Mouse (Mus musculus) liver, embryonic 15.5 days (tissue): Measurements from ENCODE around the gene Col4a3. TPM values are rescaled to one million over a fixed set of nuclear protein-coding genes. Genes with fewer than 3 reads are reported as not detected.
A peak's percentile ranks its signal among the peaks of the same experiment; 100 is the strongest.

ENCODE experiments used
- ATAC-seq: fragments of 200-750 bp; cut with Nextera tagmentation; 2 replicates; pipeline ENCODE4 v1.8.0; 2017; ENCODE audit warnings: moderate number of reproducible peaks, mild to moderate bottlenecking, moderate library complexity; ENCODE audit not compliant: insufficient read depth
- H3K27ac ChIP-seq: fragments of 300-500 bp; sonication (generic); replicated peaks from 2 replicates; pipeline ENCODE4 v1.5.1; 2015; ENCODE audit warnings: mild to moderate bottlenecking, inconsistent platforms
- H3K27me3 ChIP-seq: fragments of 300-500 bp; sonication (generic); 2 replicates; pipeline ENCODE4 v1.6.1; 2015; ENCODE audit warnings: mild to moderate bottlenecking, inconsistent platforms
- H3K36me3 ChIP-seq: fragments of 300-500 bp; sonication (generic); replicated peaks from 2 replicates; pipeline ENCODE4 v1.6.1; 2015; ENCODE audit warnings: moderate library complexity, mild to moderate bottlenecking, inconsistent platforms
- H3K4me1 ChIP-seq: fragments of 300-500 bp; sonication (generic); replicated peaks from 2 replicates; pipeline ENCODE4 v1.6.1; 2015; ENCODE audit warnings: inconsistent platforms
- H3K4me2 ChIP-seq: fragments of 300-500 bp; sonication (generic); 2 replicates; pipeline ENCODE4 v1.6.1; 2015; ENCODE audit warnings: moderate library complexity, mild to moderate bottlenecking, inconsistent platforms
- H3K4me3 ChIP-seq: fragments of 300-500 bp; sonication (generic); replicated peaks from 2 replicates; pipeline ENCODE4 v1.5.1; 2015; ENCODE audit warnings: mild to moderate bottlenecking, inconsistent platforms
- H3K9ac ChIP-seq: fragments of 300-500 bp; sonication (generic); 2 replicates; pipeline ENCODE4 v1.6.1; 2015; ENCODE audit warnings: moderate library complexity, mild to moderate bottlenecking, inconsistent platforms
- H3K9me3 ChIP-seq: fragments of 300-500 bp; sonication (generic); replicated peaks from 2 replicates; pipeline ENCODE4 v1.6.1; 2016; ENCODE audit warnings: inconsistent platforms
- WGBS: fragments of 180-500 bp; shearing (Covaris S2); methylation state at CpG from one replicate; pipeline ENCODE4 v1.1.7; 2015; ENCODE audit warnings: mixed read lengths; ENCODE audit not compliant: insufficient replicate concordance; 5-methylcytosine and 5-hydroxymethylcytosine counted together
- polyA plus RNA-seq: library from polyadenylated mRNA; unstranded; fragments of >200 nt; fragmentation: Nextera tagmentation; extraction: Ambion mirVana; gene quantifications from 2 replicates; pipeline ENCODE4 v1.2.1, GENCODE M21; 2015

The Col4a3 gene
- polyA plus RNA-seq, 1 experiment from 2014 or later = 0.21 TPM

DNA sequence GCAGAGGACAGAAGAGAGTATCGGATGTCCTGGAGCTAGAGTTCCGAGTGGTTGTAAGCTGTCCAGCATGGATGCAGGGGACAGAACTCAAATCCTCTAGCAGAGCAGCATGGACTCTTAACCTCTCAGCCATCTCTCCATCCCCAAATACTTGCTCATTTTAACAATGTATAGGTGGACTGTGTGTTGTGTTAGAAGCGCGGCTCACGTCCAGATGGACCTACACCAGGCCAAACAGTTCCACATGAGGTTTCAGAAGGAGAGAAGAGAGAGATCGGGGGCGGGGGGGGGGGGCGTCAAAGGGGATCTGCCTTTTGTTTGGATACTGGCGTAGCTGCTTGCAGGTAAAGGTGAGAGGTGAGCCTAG lies 48.5 kb downstream of the Col4a3 start:
- H3K4me3 ChIP-seq = no peak overlapping the region
- H3K36me3 ChIP-seq = no peaks in the 10 kb centered on the region
- H3K4me1 ChIP-seq = peaks cover 19% of the 10 kb centered on the region
- no peaks in the 10 kb centered on the region for H3K27me3 ChIP-seq
- no peak for ATAC-seq
- H3K9me3 ChIP-seq = no peaks in the 10 kb centered on the region
- H3K27ac ChIP-seq = no peak overlapping the region
- no peak overlapping the region for H3K4me2 ChIP-seq
- no peak overlapping the region for H3K9ac ChIP-seq
- 75% methylated on average over 9 of the region's 9 CpGs for WGBS

- Histone ChIP-seq H3K36me3 (no peaks in the 10 kb centered on the region), H3K4me1 (peaks cover 23% of the 10 kb centered on the region), H3K4me3 (no peak overlapping the region), H3K27me3 (no peaks in the 10 kb centered on the region), H3K4me2 (no peak overlapping the region), H3K9ac (no peak overlapping the region), H3K9me3 (no peaks in the 10 kb centered on the region), H3K27ac (no peak overlapping the region)
- no peak for ATAC-seq
- 55% methylated on average over 4 of the region's 4 CpGs for WGBS
Measured at GRCm38 (mm10) chr1:82636321-82636720, 49.6 kb downstream of the Col4a3 start.

DNA sequence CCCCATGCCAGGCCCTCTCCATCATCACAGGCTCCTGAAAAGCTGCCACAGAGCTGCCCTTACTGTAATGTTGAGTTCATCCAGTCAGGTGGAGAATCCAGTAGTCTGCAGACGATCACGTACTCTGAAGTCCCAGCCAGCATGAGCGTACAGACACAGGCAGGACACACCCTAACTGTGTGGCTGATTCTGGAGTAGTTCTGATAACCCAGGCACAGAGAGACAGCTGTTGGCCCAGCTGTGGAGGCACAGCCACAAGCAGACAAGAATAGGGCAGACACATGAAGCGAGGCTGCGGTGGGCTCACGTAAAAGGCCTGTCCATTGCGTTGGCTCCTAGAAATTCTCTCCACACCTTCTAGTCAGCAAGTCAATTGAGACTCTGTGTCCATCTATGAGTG lies 50.7 kb downstream of the Col4a3 start:
- ATAC-seq = peak; percentile 100
- no peak overlapping the region for H3K4me3 ChIP-seq
- H3K9me3 ChIP-seq = no peaks in the 10 kb centered on the region
- H3K4me1 ChIP-seq = peaks cover 26% of the 10 kb centered on the region
- no peak overlapping the region for H3K9ac ChIP-seq
- 22% methylated on average over 7 of the region's 7 CpGs for WGBS
- H3K27me3 ChIP-seq = no peaks in the 10 kb centered on the region
- peak overlapping the region; percentile 44 for H3K4me2 ChIP-seq
- H3K36me3 ChIP-seq = no peaks in the 10 kb centered on the region
- 0 out of 2 replicates have a peak overlapping the region, but pooled peaks have one; percentile 64 for H3K27ac ChIP-seq

GRCm38 (mm10) chr1:82638428-82638827 lies 51.7 kb downstream of the Col4a3 start:
- ATAC-seq = no peak
- 76% methylated on average over 2 of the region's 2 CpGs for WGBS
- no peaks in the 10 kb centered on the region for H3K36me3 ChIP-seq

DNA sequence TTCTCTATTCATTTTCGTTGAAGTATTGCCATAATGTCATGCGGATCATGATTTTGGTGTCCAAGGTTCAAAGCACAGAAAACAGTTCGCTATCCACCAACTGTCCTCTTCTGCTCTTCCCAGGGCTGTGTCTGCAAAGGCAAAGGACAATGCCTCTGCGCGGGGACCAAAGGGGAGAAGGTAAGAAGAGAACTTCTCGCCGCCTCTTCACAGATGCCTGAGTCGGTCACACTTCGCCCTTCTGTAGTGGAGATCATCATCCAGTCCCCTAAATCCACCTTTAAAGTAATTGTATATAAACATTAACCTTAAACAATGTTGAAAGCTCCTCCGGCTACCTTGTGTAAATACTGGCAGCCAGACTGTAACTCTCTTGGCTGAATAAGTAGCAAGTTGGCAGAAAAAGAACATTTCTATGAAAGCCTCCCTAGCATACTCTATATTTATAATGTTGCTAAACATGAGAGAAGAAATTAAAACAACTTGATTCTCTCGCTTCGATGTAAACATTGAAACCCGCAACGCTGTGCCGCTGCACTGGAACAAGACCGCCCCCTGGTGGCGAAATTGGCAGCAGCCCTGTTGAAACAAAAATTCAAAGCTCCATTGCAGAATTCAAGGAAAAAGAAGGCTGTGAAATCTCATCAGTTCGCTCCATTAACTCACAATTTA lies 54.7 kb downstream of the Col4a3 start:
- H3K4me1 ChIP-seq = peaks cover 26% of the 10 kb centered on the region
- H3K36me3 ChIP-seq = no peaks in the 10 kb centered on the region
- ATAC-seq = no peak
- H3K9ac ChIP-seq = no peak overlapping the region
- no peak overlapping the region for H3K27ac ChIP-seq
- WGBS = 29% methylated on average over 18 of the region's 18 CpGs
- H3K27me3 ChIP-seq = no peaks in the 10 kb centered on the region
- no peaks in the 10 kb centered on the region for H3K9me3 ChIP-seq
- H3K4me3 ChIP-seq = peak overlapping the region; percentile 36
- H3K4me2 ChIP-seq = peak overlapping the region; percentile 60

More at GRCm38 (mm10) chr1:82638428-82638827, 51.7 kb downstream of the Col4a3 start:
- Histone ChIP-seq H3K9ac (no peak overlapping the region), H3K4me2 (no peak overlapping the region), H3K4me3 (no peak overlapping the region), H3K4me1 (peaks cover 26% of the 10 kb centered on the region), H3K27me3 (no peaks in the 10 kb centered on the region), H3K27ac (no peak overlapping the region), H3K9me3 (no peaks in the 10 kb centered on the region)

GRCm38 (mm10) chr1:82647989-82648388 lies 61.3 kb downstream of the Col4a3 start:
- peak overlapping the region; percentile 6; the same call in 1 of the 2 replicates for H3K9ac ChIP-seq
- H3K27me3 ChIP-seq = no peaks in the 10 kb centered on the region
- ATAC-seq = peak; percentile 98
- H3K36me3 ChIP-seq = no peaks in the 10 kb centered on the region
- WGBS = 19% methylated on average over 10 of the region's 10 CpGs
- H3K9me3 ChIP-seq = no peaks in the 10 kb centered on the region
- peak overlapping the region; percentile 63 for H3K4me2 ChIP-seq
- H3K4me1 ChIP-seq = peaks cover 11% of the 10 kb centered on the region
- H3K27ac ChIP-seq = peak overlapping the region; percentile 66
- peak overlapping the region; percentile 35 for H3K4me3 ChIP-seq

GRCm38 (mm10) chr1:82650868-82651267 lies 64.1 kb downstream of the Col4a3 start:
- H3K4me3 ChIP-seq = no peak overlapping the region
- H3K27me3 ChIP-seq = no peaks in the 10 kb centered on the region; the same call in 1 of the 2 replicates
- peaks cover 11% of the 10 kb centered on the region for H3K4me1 ChIP-seq
- no peaks in the 10 kb centered on the region for H3K36me3 ChIP-seq
- no peak overlapping the region for H3K9ac ChIP-seq
- no peak overlapping the region for H3K4me2 ChIP-seq
- ATAC-seq = no peak
- no peak overlapping the region for H3K27ac ChIP-seq
- WGBS = 85% methylated on average over 4 of the region's 4 CpGs
- no peaks in the 10 kb centered on the region for H3K9me3 ChIP-seq

DNA sequence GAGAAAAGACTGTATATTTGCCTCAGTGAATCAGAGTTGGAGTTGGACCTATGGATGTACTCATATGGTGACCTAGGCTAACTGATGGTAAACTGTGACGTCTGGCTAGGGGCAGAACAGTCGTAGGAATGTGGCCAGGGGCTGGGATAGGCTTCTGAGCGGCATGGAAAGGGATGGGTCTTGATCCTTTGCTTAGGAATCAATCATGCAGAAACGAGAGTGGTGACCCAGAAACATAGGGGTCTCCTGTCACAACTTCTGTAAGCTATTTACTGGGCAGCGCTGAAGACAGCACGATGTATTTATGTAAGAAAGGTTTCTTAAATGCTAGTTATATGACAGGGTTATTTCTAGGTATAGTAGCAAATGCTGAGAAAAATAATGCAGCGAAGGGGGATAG lies 67.3 kb downstream of the Col4a3 start:
- H3K4me1 ChIP-seq = no peaks in the 10 kb centered on the region
- no peaks in the 10 kb centered on the region for H3K9me3 ChIP-seq
- H3K36me3 ChIP-seq = no peaks in the 10 kb centered on the region
- H3K4me2 ChIP-seq = no peak overlapping the region
- ATAC-seq = no peak
- no peaks in the 10 kb centered on the region; the same call in 1 of the 2 replicates for H3K27me3 ChIP-seq
- WGBS = 54% methylated on average over 7 of the region's 7 CpGs
- H3K9ac ChIP-seq = no peak overlapping the region
- H3K27ac ChIP-seq = no peak overlapping the region
- no peak overlapping the region for H3K4me3 ChIP-seq

DNA sequence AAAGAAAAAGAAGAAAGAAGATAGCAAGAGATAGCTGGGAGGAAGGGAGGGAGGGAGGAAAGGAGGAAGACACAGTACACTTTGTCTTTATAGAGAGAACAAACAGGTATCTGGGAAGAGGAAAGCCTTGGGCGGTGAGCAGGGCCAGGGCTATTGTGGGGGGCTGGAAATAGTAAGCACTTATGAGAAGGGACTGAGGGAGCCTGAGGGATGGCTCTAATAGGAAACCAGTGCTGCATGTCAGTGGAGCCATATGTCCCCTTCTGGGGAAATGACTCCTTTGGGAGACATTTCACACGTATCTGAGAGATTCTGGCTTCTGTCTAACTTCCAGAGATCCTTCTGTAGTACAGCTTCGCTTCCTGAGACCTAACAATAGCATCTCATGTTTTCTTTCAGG lies 69.7 kb downstream of the Col4a3 start:
- Histone ChIP-seq H3K27me3 (no peaks in the 10 kb centered on the region; the same call in 1 of the 2 replicates), H3K9me3 (no peaks in the 10 kb centered on the region), H3K4me1 (no peaks in the 10 kb centered on the region), H3K9ac (no peak overlapping the region), H3K4me3 (no peak overlapping the region), H3K36me3 (no peaks in the 10 kb centered on the region), H3K4me2 (no peak overlapping the region), H3K27ac (no peak overlapping the region)
- ATAC-seq = no peak
- 61% methylated on average over 3 of the region's 3 CpGs for WGBS

- Histone ChIP-seq H3K4me2 (no peak overlapping the region), H3K36me3 (no peaks in the 10 kb centered on the region), H3K4me3 (no peak overlapping the region), H3K9me3 (no peaks in the 10 kb centered on the region), H3K4me1 (no peaks in the 10 kb centered on the region), H3K9ac (no peak overlapping the region), H3K27me3 (no peaks in the 10 kb centered on the region), H3K27ac (no peak overlapping the region)
- WGBS = 44% methylated on average over 2 of the region's 2 CpGs
- ATAC-seq = no peak
Measured at GRCm38 (mm10) chr1:82662269-82662668, 75.5 kb downstream of the Col4a3 start.

DNA sequence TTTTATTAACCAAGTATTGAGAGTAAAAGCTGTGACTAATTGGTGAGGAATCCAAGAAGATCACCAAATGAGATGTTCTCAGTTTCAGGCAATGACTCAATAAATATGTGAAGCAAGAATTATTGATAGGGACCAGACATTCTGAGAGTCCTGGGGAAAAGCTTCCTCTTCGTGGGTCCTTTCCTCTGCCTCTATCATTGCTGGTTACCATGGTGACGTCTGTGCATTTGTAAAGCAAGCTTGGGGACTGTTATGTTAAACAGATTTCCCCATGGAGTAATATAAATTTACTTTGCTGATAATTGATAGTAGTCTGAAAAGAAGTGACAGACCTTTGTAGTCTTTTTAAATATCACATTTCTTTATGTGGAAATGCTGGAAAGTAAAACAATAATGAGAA lies 76.8 kb downstream of the Col4a3 start:
- Histone ChIP-seq H3K9me3 (no peaks in the 10 kb centered on the region), H3K4me1 (no peaks in the 10 kb centered on the region), H3K27ac (no peak overlapping the region), H3K27me3 (no peaks in the 10 kb centered on the region), H3K9ac (no peak overlapping the region), H3K4me2 (no peak overlapping the region), H3K4me3 (no peak overlapping the region), H3K36me3 (no peaks in the 10 kb centered on the region)
- WGBS = 35% methylated on average over 2 of the region's 2 CpGs
- no peak for ATAC-seq

DNA sequence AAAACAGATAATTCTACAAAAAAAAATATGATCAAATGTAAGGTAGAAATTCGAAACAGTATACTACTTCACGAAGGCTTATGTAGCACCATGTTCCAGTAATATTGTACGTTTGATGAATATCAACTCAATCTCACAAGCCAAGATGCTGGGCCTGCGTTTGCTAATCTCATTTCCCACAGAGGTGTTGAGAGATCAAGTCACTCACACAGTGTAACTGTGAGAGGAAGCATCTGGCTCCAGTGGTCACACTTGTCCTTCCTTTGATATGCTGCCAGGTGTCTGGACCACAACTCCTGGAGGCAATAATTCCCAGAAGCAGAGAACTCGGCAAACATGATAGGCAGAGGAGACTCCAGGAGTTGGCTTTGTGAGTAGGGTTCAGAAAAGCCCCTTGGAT lies 99.6 kb downstream of the Col4a3 start:
- peaks cover 3% of the 10 kb centered on the region; the same call in 1 of the 2 replicates for H3K4me1 ChIP-seq
- H3K36me3 ChIP-seq = no peaks in the 10 kb centered on the region
- no peak overlapping the region for H3K9ac ChIP-seq
- no peaks in the 10 kb centered on the region for H3K9me3 ChIP-seq
- no peak overlapping the region for H3K4me3 ChIP-seq
- no peak overlapping the region for H3K4me2 ChIP-seq
- WGBS = 28% methylated on average over 5 of the region's 5 CpGs
- ATAC-seq = no peak
- H3K27me3 ChIP-seq = no peaks in the 10 kb centered on the region
- no peak overlapping the region for H3K27ac ChIP-seq
